Mouse (Mus musculus): ENCODE results near the gene Cdc45. TPM values are rescaled to one million over a fixed set of nuclear protein-coding genes. Genes with fewer than 3 reads are reported as not detected.
"Not testable (repeated sequence)": the region's sequence is repeated elsewhere in the genome, so short reads cannot be mapped to it uniquely, and the experiment has no call there.

Gene Cdc45
- polyA plus RNA-seq (2014; fragmentation: Nextera tagmentation; extraction: Ambion mirVana): 39.7 and 41.5 TPM in 2 replicates

DNA sequence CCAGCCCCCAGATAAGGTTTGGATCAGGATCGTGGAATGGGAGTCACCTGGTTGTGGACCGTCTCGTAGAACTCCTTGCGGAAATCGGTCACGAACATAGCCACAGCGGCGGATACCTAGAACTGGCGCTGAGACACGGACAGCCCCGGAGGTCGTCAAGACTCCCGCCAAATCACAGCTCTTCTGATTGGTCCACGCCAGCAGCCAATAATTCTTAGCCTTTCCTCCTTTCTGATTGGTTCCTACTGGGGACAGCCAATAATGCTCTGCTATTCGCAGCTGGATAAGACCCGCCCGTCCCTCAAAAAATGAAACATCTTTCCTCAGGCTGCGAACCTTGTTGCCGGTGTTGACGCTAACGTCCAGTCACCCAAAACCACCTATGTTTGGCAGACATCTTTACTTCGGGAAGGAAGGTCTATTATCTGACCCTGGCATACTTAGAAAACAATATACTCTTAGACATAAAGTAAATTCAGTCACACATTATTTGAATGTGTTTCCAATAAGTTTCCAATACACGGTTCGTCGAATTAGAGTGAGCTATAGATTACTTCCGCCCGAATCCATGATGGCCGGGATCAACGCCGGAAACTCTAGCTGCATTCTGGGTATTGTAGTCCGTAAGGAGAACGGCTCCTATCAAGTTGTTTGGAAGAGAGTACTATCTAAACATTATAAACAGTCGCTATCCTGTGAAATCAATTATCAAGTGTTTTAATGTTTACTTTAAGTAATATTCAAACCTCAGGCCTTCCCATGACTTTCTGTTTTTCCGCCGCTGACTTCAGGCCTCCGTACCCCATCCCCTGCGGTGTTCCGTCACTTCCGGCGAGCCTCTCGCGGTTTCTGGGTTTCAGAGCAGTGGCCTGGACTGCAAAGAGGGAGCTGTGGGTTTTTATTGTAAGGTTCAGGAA is at the start of gene Cdc45, which contains the start of gene Ufd1:
Gene Cdc45, minus strand, starts transcription at position 520 of the 917 bp plus-strand sequence.
Gene Ufd1, plus strand, starts transcription at position 312 of the 917 bp plus-strand sequence.
- Histone ChIP-seq H3K9ac (ENCODE audit: low read depth, low read length) (peak within 1 kb of the TSS; percentile 95), H3K4me1 (ENCODE audit: control insufficient read depth, insufficient read depth, low read length) (peaks cover 7% of the 10 kb centered on the region), H3K4me3 (ENCODE audit: low read depth, low read length) (peak within 1 kb of the TSS; percentile 90), H3K36me3 (ENCODE audit: control insufficient read depth, insufficient read depth, low read length) (peaks cover 16% of the 10 kb centered on the region), H3K4me2 (peak within 1 kb of the TSS; percentile 95), H3K9me3 (replicated peaks; ENCODE audit: control insufficient read depth, low read length) (no peaks in the 10 kb centered on the region), H3K27me3 (ENCODE audit: control insufficient read depth, insufficient read depth, low read length) (no peaks in the 10 kb centered on the region), H3K27ac (ENCODE audit: low read depth, low read length) (peak within 1 kb of the TSS; percentile 63)
- WGBS (ENCODE audit: insufficient replicate concordance): under 1% methylated on average over 42 of the region's 42 CpGs
- ATAC-seq (replicated peaks; ENCODE audit: insufficient number of reproducible peaks, low FRiP score, low TSS enrichment): peak; percentile 93

DNA sequence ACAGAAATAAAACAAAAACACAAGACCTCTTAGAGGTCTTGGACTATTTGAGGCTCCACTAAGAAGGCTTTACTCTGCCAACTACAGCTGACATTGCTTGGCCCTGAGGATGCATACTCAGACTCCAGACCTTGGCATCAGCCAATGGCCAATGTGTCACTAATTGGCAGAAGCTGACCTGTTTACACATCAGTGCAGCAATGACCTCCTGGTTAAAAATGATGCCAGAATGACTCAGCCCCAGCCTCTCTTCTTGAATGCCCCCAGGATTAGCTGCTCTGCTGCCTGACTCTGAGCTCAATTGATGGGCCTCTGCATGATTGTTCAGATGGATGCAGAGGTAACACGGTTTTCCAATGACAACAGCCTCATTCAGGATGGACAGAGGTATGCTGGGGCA is 48.4 kb upstream of the Cdc45 start:
- Histone ChIP-seq H3K27ac (ENCODE audit: low read depth, low read length) (no peak overlapping the region), H3K4me1 (ENCODE audit: control insufficient read depth, insufficient read depth, low read length) (no peaks in the 10 kb centered on the region), H3K27me3 (ENCODE audit: control insufficient read depth, insufficient read depth, low read length) (no peaks in the 10 kb centered on the region), H3K9ac (ENCODE audit: low read depth, low read length) (no peak overlapping the region), H3K4me3 (ENCODE audit: low read depth, low read length) (no peak overlapping the region), H3K9me3 (replicated peaks; ENCODE audit: control insufficient read depth, low read length) (no peaks in the 10 kb centered on the region), H3K4me2 (no peak overlapping the region), H3K36me3 (ENCODE audit: control insufficient read depth, insufficient read depth, low read length) (no peaks in the 10 kb centered on the region)
- ATAC-seq (replicated peaks; ENCODE audit: insufficient number of reproducible peaks, low FRiP score, low TSS enrichment): no peak
- 75% methylated on average over 1 of the region's 1 CpGs for WGBS (ENCODE audit: insufficient replicate concordance)

GRCm38 (mm10) chr16:18858551-18858950 is 46.8 kb upstream of the Cdc45 start:
- Histone ChIP-seq H3K27me3 (ENCODE audit: control insufficient read depth, insufficient read depth, low read length) (no peaks in the 10 kb centered on the region), H3K4me3 (ENCODE audit: low read depth, low read length) (no peak overlapping the region), H3K4me2 (no peak overlapping the region), H3K9ac (ENCODE audit: low read depth, low read length) (no peak overlapping the region), H3K9me3 (replicated peaks; ENCODE audit: control insufficient read depth, low read length) (no peaks in the 10 kb centered on the region), H3K4me1 (ENCODE audit: control insufficient read depth, insufficient read depth, low read length) (no peaks in the 10 kb centered on the region), H3K27ac (ENCODE audit: low read depth, low read length) (no peak overlapping the region), H3K36me3 (ENCODE audit: control insufficient read depth, insufficient read depth, low read length) (no peaks in the 10 kb centered on the region)
- no peak for ATAC-seq (replicated peaks; ENCODE audit: insufficient number of reproducible peaks, low FRiP score, low TSS enrichment)

GRCm38 (mm10) chr16:18849521-18850190 is 37.9 kb upstream of the Cdc45 start:
- not testable (repeated sequence) for H3K9me3 ChIP-seq (replicated peaks; ENCODE audit: control insufficient read depth, low read length); H3K4me1 ChIP-seq (ENCODE audit: control insufficient read depth, insufficient read depth, low read length); H3K27ac ChIP-seq (ENCODE audit: low read depth, low read length); H3K9ac ChIP-seq (ENCODE audit: low read depth, low read length); H3K36me3 ChIP-seq (ENCODE audit: control insufficient read depth, insufficient read depth, low read length); H3K27me3 ChIP-seq (ENCODE audit: control insufficient read depth, insufficient read depth, low read length); H3K4me3 ChIP-seq (ENCODE audit: low read depth, low read length); ATAC-seq (replicated peaks; ENCODE audit: insufficient number of reproducible peaks, low FRiP score, low TSS enrichment); H3K4me2 ChIP-seq
- 87% methylated on average over 15 of the region's 17 CpGs for WGBS (ENCODE audit: insufficient replicate concordance)

- H3K9ac ChIP-seq (ENCODE audit: low read depth, low read length): no peak overlapping the region
- no peaks in the 10 kb centered on the region for H3K4me1 ChIP-seq (ENCODE audit: control insufficient read depth, insufficient read depth, low read length)
- H3K4me2 ChIP-seq: no peak overlapping the region
- no peak overlapping the region for H3K4me3 ChIP-seq (ENCODE audit: low read depth, low read length)
- H3K27ac ChIP-seq (ENCODE audit: low read depth, low read length): no peak overlapping the region
- no peaks in the 10 kb centered on the region for H3K27me3 ChIP-seq (ENCODE audit: control insufficient read depth, insufficient read depth, low read length)
- H3K36me3 ChIP-seq (ENCODE audit: control insufficient read depth, insufficient read depth, low read length): no peaks in the 10 kb centered on the region
- ATAC-seq (replicated peaks; ENCODE audit: insufficient number of reproducible peaks, low FRiP score, low TSS enrichment): no peak
- 87% methylated on average over 15 of the region's 15 CpGs for WGBS (ENCODE audit: insufficient replicate concordance)
- no peaks in the 10 kb centered on the region for H3K9me3 ChIP-seq (replicated peaks; ENCODE audit: control insufficient read depth, low read length)
These were observed 34.6 kb upstream of the Cdc45 start for GRCm38 (mm10) chr16:18846301-18846820.

GRCm38 (mm10) chr16:18838346-18838745 is 26.6 kb upstream of the Cdc45 start:
- 96% methylated on average over 4 of the region's 4 CpGs for WGBS (ENCODE audit: insufficient replicate concordance)
- Histone ChIP-seq H3K36me3 (ENCODE audit: control insufficient read depth, insufficient read depth, low read length) (no peaks in the 10 kb centered on the region), H3K4me2 (no peak overlapping the region), H3K27me3 (ENCODE audit: control insufficient read depth, insufficient read depth, low read length) (no peaks in the 10 kb centered on the region), H3K4me1 (ENCODE audit: control insufficient read depth, insufficient read depth, low read length) (no peaks in the 10 kb centered on the region), H3K4me3 (ENCODE audit: low read depth, low read length) (no peak overlapping the region), H3K9me3 (replicated peaks; ENCODE audit: control insufficient read depth, low read length) (no peaks in the 10 kb centered on the region), H3K27ac (ENCODE audit: low read depth, low read length) (no peak overlapping the region), H3K9ac (ENCODE audit: low read depth, low read length) (no peak overlapping the region)
- no peak for ATAC-seq (replicated peaks; ENCODE audit: insufficient number of reproducible peaks, low FRiP score, low TSS enrichment)

GRCm38 (mm10) chr16:18836468-18837208 is 24.9 kb upstream of the Cdc45 start, which contains the start of the genes 2510002D24Rik and Gm28539:
Gene 2510002D24Rik (plus strand): TSS chr16:18836578.
Gene Gm28539 (plus strand): TSS chr16:18836584.
- peak within 1 kb of the TSS; percentile 46; the same call in 1 of the 2 replicates for H3K27ac ChIP-seq (ENCODE audit: low read depth, low read length)
- 0 out of 2 replicates have a peak, but pooled peaks cover 3% of the 10 kb centered on the region for H3K36me3 ChIP-seq (ENCODE audit: control insufficient read depth, insufficient read depth, low read length)
- H3K4me2 ChIP-seq: peak within 1 kb of the TSS; percentile 70
- ATAC-seq (replicated peaks; ENCODE audit: insufficient number of reproducible peaks, low FRiP score, low TSS enrichment): peak; percentile 96
- peak within 1 kb of the TSS; percentile 97 for H3K4me3 ChIP-seq (ENCODE audit: low read depth, low read length)
- H3K9me3 ChIP-seq (replicated peaks; ENCODE audit: control insufficient read depth, low read length): no peaks in the 10 kb centered on the region
- H3K27me3 ChIP-seq (ENCODE audit: control insufficient read depth, insufficient read depth, low read length): no peaks in the 10 kb centered on the region
- no peaks in the 10 kb centered on the region for H3K4me1 ChIP-seq (ENCODE audit: control insufficient read depth, insufficient read depth, low read length)
- WGBS (ENCODE audit: insufficient replicate concordance): under 1% methylated on average over 46 of the region's 46 CpGs
- peak within 1 kb of the TSS; percentile 93 for H3K9ac ChIP-seq (ENCODE audit: low read depth, low read length)

GRCm38 (mm10) chr16:18836073-18836467 is 24.3 kb upstream of the Cdc45 start:
- no peaks in the 10 kb centered on the region for H3K9me3 ChIP-seq (replicated peaks; ENCODE audit: control insufficient read depth, low read length)
- no peaks in the 10 kb centered on the region for H3K4me1 ChIP-seq (ENCODE audit: control insufficient read depth, insufficient read depth, low read length)
- peaks cover 5% of the 10 kb centered on the region; the same call in 1 of the 2 replicates for H3K36me3 ChIP-seq (ENCODE audit: control insufficient read depth, insufficient read depth, low read length)
- peak overlapping the region; percentile 97 for H3K4me3 ChIP-seq (ENCODE audit: low read depth, low read length)
- H3K9ac ChIP-seq (ENCODE audit: low read depth, low read length): peak overlapping the region; percentile 93; the same call in 1 of the 2 replicates
- no peaks in the 10 kb centered on the region for H3K27me3 ChIP-seq (ENCODE audit: control insufficient read depth, insufficient read depth, low read length)
- H3K27ac ChIP-seq (ENCODE audit: low read depth, low read length): no peak overlapping the region
- 24% methylated on average over 3 of the region's 3 CpGs for WGBS (ENCODE audit: insufficient replicate concordance)
- no peak for ATAC-seq (replicated peaks; ENCODE audit: insufficient number of reproducible peaks, low FRiP score, low TSS enrichment)
- H3K4me2 ChIP-seq: peak overlapping the region; percentile 70

All from heart, embryonic 11.5 days (tissue).